Mouse (Mus musculus) CD8-positive naive resting alpha-beta T cell, adult 2 months (primary cell): Measurements from ENCODE around the gene Spag8.

ENCODE experiments used
- DNase-seq, 2 experiments: peaks; one replicate each; pipeline ENCODE4 v3.0.0; 2022; ENCODE audit warnings: low read depth in 2 of 2, low spot score in 2 of 2

The Spag8 gene

GRCm38 (mm10) chr4:43653161-43654015, at the start of gene Spag8:
TSS of gene Spag8 (minus strand) at chr4:43653594.
- peak in 1 of 2 experiments; percentile 20 for DNase-seq

DNA sequence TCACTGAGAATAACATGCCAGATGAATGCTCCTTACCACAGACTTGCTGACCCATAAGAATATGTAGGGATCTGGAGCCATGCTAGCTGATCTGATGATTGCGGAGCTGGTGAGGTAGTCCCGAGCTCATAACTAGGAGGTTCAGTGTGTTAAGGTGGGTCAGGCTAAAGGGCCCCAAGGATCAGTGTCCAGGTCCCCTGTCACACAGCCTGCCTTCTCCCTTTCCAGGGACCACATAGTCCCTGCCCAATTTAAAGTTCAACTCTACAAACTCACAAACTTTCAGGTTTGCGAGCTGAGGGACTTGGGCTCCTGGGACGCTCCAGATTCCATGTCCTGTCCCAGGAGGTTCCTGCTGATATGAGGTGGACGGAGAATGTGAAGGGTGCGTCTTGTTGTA, 47.3 kb upstream of the Spag8 start, which contains the start of gene Olfr70:
TSS of gene Olfr70 (minus strand) at position 101 of the 400 bp plus-strand sequence.
- DNase-seq, result no peak

GRCm38 (mm10) chr4:43696561-43696960, 43.2 kb upstream of the Spag8 start:
- DNase-seq, result no peak

GRCm38 (mm10) chr4:43695249-43695671, 41.9 kb upstream of the Spag8 start:
- no peak for DNase-seq

DNA sequence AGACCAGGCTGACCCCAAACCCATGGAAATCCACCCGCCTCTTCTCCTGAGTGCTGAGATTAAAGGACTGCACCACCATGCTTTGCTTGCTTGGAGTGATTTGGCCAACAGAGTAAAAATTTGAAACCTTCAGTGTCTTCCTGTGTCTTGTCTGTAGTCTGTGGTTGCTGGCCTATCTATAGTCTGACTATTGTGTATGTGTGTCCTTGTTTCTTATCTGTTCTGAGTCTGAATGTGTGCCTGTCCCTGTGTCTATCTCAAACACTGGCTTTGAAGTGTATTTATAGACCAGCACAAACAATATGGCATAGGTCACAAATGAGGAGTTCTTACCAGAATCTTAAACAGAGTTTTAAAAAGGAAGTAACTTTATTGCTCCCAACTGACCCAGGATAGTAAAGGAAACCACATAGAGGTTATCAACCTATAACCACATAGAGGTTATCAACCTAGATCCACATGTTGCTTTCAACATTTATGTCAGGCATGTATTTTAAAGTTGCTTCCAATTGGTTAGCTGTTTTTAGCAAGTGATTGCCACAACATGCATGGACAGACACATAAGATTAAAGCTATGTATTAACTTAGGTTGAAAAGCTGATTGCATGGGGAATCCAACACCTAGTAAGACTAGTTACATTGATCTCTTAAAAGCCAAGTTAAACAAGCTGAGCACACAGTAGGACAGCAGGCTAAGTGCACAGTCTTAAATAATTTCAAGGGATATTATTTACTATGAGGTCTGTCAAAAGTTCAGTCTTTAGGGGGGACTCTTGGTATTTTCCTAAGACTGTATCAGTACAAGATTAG, 41.2 kb upstream of the Spag8 start:
- DNase-seq, result no peak

GRCm38 (mm10) chr4:43693806-43694241, 40.4 kb upstream of the Spag8 start:
- no peak for DNase-seq

- no peak for DNase-seq
Observed at GRCm38 (mm10) chr4:43691026-43691425, 37.6 kb upstream of the Spag8 start.

DNA sequence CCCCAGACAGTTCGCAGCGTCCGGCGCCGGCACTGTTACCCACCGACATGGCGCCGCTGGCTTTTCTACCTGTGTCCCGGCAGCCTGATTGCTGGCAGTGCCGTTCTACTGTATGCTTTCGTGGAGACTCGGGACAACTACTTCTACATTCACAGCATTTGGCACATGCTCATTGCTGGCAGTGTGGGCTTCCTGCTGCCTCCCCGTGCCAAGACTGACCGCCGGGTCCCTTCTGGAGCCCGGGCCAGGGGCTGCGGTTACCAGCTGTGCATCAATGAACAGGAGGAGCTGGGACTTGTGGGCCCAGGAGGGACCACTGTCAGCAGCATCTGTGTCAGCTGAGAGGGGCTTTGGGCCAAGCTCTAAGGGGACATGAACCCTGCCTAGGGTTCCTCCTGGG, 36.6 kb upstream of the Spag8 start:
- no peak for DNase-seq

DNA sequence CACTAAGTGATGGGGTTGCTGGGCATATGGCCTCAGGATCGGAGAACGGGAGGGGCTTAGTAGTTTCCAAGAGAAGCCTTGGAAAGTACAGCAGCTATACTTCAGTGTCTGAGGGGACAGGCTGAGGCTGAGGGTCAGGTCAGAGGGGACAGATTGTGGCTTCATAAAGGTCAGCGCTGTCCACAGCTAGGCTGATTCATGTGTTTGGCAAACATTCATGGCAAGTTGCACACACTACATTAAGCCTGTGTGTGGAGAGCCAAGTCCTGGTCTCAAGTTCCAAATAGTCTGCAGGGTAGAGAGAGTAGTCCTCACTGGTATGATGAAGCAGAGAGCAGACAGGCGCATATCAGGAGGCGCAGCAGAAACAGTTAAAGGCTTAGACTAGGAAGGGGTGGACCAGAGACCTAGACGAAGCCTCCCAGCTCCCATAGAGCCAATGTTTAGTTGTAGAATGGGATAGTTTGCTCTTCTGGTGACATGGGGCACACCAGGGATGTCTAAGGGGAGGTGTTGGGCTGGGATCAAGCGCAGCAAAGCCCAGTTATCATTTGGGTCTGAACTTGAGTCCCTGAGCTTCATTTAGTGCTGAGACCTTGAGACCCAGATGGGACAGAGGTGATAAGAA, 26.1 kb upstream of the Spag8 start:
- DNase-seq, result no peak

DNA sequence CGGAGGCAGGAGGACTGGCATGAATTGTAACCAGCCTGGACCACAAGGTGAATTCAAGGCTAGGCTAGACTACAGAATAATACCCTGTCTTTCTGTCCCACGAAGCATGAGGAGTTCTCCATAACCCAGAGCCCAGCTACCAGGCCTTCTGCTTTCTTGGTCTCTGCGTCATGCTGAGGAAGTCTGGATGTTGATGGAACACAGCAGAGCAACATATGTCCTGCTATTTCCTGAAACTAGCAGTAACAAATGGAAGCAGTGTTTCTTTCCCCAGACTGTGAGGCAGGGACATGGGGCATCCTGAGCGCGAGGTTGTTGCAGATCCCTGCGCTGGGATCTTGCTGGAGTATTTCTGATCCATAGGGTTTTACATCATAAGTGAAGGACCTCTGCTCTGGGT, 25.1 kb upstream of the Spag8 start:
- DNase-seq, result no peak

DNA sequence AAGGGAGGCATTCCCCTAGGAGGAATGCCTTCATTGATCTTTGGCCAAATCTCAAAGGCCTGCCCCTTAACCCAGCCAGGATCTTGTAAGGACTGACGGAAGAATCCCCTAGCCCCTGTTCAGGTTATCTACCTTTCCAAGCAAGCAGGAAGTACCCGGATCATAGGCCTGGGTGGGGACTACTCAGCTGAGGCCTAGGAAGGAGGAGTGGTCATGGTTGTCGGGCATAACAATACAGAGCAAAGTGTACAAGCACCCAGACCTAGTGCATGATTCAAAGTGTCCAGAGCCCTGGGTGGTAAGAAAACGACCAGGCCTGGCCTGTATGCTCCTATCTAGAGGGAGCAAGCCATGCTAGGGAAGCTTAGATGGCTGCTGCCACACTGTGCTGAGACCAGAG, 22.2 kb upstream of the Spag8 start:
- no peak for DNase-seq

- DNase-seq, result no peak
Observed at GRCm38 (mm10) chr4:43674974-43675373, 21.6 kb upstream of the Spag8 start.

- DNase-seq, result no peak
Observed at GRCm38 (mm10) chr4:43673703-43674102, 20.3 kb upstream of the Spag8 start.

DNA sequence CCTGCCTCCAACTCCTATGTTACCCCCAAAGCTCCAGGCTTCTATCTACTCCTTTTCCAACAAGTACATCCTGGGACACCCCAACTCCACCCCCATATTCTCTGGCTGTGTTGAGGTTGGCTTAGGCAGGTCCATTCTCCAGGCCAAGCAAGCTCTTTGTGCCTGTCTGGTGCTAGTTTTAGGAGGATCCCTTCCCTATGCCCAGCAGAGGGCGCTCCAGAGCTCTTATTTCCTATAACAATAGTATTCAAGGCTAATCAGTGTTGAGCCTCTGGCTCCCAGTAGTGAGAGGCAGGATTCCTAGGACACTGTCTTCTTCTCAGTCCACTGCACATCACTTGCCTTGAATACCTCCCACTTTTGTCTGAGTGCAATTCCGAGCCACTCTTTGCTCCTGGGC, 18.7 kb upstream of the Spag8 start:
- DNase-seq, result peak; percentile 71 to 78

GRCm38 (mm10) chr4:43669428-43669794, 16.0 kb upstream of the Spag8 start:
- DNase-seq, result peak in 1 of 2 experiments; percentile 19

- peak; percentile 75 to 80 for DNase-seq
Observed at GRCm38 (mm10) chr4:43668782-43669427, 15.5 kb upstream of the Spag8 start, which contains the start of the genes Tmem8b and Fam221b. TSS of gene Tmem8b (plus strand) at chr4:43668971. TSS of gene Fam221b (minus strand) at chr4:43669145.

- DNase-seq, result no peak
Observed at GRCm38 (mm10) chr4:43666412-43666811, 13.0 kb upstream of the Spag8 start.

GRCm38 (mm10) chr4:43657146-43657545, 3.8 kb upstream of the Spag8 start:
- DNase-seq, result no peak

DNA sequence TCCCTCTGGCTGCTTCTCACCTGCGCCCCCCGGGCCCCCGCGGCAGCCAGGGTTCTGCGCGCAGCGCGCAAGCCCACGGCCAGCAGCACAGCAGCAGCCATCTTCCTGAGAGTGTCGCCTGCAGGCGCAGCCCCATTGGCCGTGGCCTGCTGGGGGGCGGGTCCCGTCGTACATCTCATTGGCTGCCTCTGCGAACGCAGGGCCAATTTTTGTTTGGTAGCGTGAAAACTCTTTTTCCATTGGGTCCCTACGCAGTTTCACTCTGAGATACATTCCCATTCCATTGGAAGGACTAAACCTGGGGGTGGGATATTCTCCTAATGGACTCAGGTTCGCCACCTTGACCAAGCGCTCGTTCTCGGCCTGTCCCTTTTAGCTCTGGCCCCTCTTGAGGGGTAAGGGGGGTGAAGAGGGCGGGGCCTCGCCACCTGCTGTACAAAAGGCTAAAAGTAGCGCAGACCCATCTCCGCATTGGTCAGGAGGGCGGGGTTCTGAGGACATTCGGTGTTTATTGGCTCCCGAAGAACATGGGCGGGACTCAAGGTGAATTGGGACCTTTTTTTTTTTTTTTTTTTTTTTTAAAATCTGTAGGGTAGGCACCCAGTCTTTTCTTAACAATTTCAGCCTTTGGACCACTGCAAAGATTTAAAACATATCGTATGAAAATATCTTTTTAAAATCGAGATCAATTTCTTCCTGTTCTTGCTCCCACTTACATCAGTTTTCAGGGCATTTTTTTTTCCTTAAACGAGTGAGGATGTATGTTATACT, 3.1 kb upstream of the Spag8 start, which contains the start of gene Hint2:
TSS of gene Hint2 (minus strand) at position 128 of the 771 bp plus-strand sequence.
- DNase-seq, result peak; percentile 87 to 89
